Mouse (Mus musculus): Measurements from ENCODE around the gene Gm37240.

- TF ChIP-seq CTCF (IDR thresholded peaks at IDR 0.05; ENCODE audit: insufficient read depth, low read depth, low read length) (no peak), POLR2A (IDR thresholded peaks at IDR 0.05; ENCODE audit: insufficient read depth, low read depth, low read length) (no peak)
These were observed 206.2 kb downstream of the Gm37240 start for GRCm38 (mm10) chr3:85681136-85681535.

All from olfactory bulb, adult 2 months (tissue).